Mouse (Mus musculus) adrenal gland, postnatal 4 days (tissue): ENCODE data around the gene Igf1. TPM values are rescaled to one million over a fixed set of nuclear protein-coding genes. Genes with fewer than 3 reads are reported as not detected.

Source experiments
- DNase-seq, 2 experiments: peaks; one replicate each; pipeline ENCODE4 v3.0.0; 2021 to 2022; ENCODE audit warnings: low spot score in 2 of 2, mixed read lengths in 2 of 2
- long read RNA-seq, 2 experiments: library from polyadenylated mRNA; stranded (forward); transcript quantifications; one replicate each; pipeline ENCODE4 v2.0.0; 2021
- total RNA-seq, 2 experiments: library from RNA; stranded (reverse); gene quantifications; 2 replicates each; pipeline ENCODE4 v1.2.3; 2021

The Igf1 gene
- total RNA-seq: 10 to 100 TPM; 46.1 to 62.4 TPM
- long read RNA-seq, experiment 1, full-length matches to known transcripts: 11 of 18 reads
- long read RNA-seq, experiment 1, partial matches to known transcripts: 1 of 18 reads
- long read RNA-seq, experiment 1, other reads (novel, unspliced or antisense): 6 of 18 reads
- long read RNA-seq, experiment 2, full-length matches to known transcripts: 11 of 19 reads
- long read RNA-seq, experiment 2, partial matches to known transcripts: 0 of 19 reads
- long read RNA-seq, experiment 2, other reads (novel, unspliced or antisense): 8 of 19 reads

GRCm38 (mm10) chr10:87858013-87858806, at the start of gene Igf1:
Igf1 (plus strand) TSS chr10:87858265.
- no peak for DNase-seq

GRCm38 (mm10) chr10:87812157-87813072, 45.6 kb upstream of the Igf1 start:
- no peak for DNase-seq

- no peak for DNase-seq
These were observed 44.9 kb upstream of the Igf1 start for GRCm38 (mm10) chr10:87813073-87813590.

DNA sequence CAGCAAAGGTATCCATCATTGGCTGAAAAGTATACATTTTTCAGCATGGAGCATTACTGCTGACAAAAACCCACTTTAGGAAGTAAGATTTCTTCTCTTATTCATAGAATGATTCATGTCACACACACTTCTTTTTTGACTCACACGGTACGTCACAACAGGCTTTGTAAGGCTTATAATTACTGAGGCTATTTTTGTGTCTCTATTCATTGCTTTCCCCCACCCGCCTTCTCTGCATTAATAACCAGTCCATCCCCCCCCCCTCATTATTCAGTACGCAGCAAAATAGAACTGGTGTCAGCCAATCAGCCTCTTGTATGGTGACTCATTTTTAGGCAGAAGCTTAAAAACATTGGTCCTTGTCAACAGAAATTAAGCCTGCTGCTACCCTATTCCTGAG, 41.2 kb upstream of the Igf1 start:
- DNase-seq: no peak

- no peak for DNase-seq
These were observed 40.3 kb upstream of the Igf1 start for GRCm38 (mm10) chr10:87817786-87818185.

DNA sequence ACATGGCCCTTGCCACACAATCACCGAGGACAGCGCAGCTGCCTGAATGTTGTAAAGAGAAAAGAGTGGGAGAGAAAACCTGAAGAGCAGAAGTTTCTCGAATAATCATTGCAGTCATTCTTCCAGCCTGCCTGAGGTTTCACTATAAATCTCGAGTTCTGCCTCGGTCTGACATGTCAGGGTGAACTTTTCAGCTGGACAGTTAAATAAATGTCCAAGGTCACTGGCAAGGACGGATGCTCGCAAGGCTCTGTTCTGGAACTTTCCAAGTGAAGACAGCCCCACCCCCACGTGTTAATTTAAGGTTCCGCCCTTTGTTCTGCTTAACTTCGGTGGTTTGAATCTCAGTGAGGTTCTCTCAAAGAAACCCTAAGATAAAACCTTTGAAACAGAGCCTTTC, 36.2 kb upstream of the Igf1 start:
- DNase-seq: peak in 1 of 2 experiments; percentile 18

- no peak for DNase-seq
These were observed 28.1 kb upstream of the Igf1 start for GRCm38 (mm10) chr10:87830012-87830411.

- DNase-seq: no peak
These were observed 27.4 kb upstream of the Igf1 start for GRCm38 (mm10) chr10:87830639-87831038.

GRCm38 (mm10) chr10:87832101-87832500, 26.0 kb upstream of the Igf1 start:
- DNase-seq: no peak

- DNase-seq: no peak
These were observed 18.6 kb upstream of the Igf1 start for GRCm38 (mm10) chr10:87839454-87839853.

DNA sequence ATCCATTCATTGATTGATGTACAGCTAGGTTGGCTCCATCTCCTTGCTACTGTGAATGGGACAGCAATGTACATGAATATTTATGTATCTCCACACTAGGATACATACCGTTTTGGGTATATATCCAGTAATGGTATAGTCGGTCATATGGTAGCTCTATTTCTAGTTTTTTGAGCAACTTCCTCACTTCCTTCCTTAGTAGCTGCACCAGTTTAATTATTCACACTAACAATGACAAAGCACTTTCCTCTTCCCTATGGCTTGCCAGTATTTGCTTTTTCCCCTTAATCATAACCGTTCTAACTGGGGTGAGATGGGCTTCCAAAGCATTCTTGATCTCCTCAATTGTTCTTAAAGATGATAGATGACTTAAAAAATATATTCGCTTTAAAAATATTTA, 15.6 kb upstream of the Igf1 start:
- DNase-seq: no peak

- no peak for DNase-seq
These were observed 13.0 kb upstream of the Igf1 start for GRCm38 (mm10) chr10:87844917-87845552.

- DNase-seq: no peak
These were observed 10.2 kb upstream of the Igf1 start for GRCm38 (mm10) chr10:87847882-87848281.

DNA sequence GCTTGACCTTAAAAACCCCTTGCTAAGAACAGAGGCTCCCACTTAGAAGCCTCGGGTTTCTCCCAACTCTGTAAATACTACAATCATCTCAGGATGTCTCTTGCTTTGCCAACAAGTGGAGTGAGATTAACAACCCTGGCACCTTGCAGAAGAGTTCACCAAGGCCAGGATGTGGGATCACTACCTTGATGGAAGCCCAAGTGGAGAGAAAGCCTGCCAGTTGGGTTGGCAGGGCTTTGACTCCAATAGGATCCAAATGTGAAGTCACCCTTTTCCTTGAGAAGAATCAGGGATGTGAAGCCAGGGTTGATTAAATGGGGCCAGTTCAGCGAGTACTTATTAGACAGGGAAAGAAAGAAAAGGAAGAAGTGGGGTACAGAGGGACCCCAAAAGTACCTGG, 9.6 kb upstream of the Igf1 start:
- no peak for DNase-seq

- no peak for DNase-seq
These were observed 6.6 kb upstream of the Igf1 start for GRCm38 (mm10) chr10:87851492-87851891.

DNA sequence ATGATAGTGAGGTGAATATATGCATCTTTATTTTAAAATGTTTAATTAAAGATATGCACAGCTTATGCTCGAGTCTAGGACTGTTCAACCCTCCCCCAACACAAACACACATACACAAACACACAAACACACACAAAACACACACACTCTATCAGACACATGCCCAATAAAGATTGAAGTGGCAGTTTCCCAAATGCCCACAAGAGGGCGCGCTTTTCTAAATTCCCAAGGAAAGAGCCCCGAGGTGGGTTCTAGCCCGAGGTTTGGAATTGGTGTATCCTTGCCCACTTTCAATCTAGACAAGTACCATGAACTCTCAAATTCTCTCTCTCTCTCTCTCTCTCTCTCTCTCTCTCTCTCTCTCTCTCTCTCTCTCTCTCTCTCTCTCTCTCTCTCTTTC, 3.7 kb upstream of the Igf1 start:
- peak; percentile 35 to 44 for DNase-seq

DNA sequence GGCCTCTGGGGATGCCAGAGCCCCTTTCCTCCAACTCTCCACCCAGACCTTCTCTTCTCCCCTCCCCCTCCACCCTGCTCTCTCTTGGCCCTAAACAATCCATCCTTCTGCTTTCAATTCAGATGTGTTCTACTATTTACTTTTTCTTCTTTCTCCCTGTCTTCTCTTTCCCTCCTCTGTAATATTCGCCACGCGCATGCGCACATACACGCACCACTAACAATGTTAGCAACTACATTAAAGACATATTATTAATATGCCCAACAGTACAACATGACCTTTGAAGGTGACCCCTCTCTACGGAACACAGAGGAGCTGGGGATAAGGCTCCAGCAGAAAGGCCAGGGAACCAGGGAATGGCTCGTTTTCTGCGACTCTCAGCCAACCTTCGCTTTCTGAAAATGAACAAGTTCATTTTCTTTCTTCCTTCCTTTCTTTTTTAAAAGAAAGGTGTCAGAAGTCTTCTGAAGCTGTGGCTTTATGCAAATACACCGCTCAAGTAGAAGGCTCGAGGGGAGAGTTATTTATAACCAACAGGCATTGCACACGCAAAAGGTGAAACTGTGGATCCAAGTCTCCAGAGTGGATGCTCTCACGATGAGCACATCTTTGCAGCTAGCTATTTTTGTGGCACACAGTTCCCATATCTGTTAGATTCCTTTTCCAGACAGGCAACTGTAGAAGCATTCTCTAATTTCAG, 2.5 kb upstream of the Igf1 start:
- DNase-seq: no peak

- no peak for DNase-seq
These were observed 680 bp upstream of the Igf1 start for GRCm38 (mm10) chr10:87857215-87857955.

DNA sequence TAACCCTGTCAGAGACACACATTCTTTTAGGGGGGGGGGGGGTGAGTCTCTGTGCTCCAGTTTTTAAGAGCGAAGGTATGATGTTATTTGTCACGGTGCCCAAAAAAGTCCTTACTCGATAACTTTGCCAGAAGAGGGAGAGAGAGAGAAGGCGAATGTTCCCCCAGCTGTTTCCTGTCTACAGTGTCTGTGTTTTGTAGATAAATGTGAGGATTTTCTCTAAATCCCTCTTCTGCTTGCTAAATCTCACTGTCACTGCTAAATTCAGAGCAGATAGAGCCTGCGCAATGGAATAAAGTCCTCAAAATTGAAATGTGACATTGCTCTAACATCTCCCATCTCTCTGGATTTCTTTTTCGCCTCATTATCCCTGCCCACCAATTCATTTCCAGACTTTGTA, 874 bp downstream of the Igf1 start:
- DNase-seq: no peak

DNA sequence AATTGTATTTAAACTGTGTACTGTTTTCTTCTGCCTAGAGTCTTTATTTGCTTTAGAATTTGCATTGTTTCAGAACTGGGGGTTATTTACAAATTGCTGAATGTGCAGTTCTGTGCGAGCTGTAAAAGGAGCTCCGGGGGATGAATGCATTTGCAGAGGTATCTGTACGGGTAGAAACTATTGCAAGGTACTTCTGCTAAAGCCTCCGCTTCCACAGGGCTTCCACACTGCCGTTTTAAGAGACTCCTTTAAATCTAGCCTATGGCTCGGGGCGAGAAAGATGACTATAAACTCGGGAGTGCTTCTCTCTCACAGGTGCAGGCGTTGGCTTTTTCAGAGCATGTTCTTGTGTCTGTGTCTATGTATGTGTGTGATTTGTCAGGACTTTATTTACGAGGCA, 1.4 kb downstream of the Igf1 start:
- DNase-seq: no peak
